Mouse (Mus musculus): Measurements from ENCODE around the gene Ccdc85a.

DNA sequence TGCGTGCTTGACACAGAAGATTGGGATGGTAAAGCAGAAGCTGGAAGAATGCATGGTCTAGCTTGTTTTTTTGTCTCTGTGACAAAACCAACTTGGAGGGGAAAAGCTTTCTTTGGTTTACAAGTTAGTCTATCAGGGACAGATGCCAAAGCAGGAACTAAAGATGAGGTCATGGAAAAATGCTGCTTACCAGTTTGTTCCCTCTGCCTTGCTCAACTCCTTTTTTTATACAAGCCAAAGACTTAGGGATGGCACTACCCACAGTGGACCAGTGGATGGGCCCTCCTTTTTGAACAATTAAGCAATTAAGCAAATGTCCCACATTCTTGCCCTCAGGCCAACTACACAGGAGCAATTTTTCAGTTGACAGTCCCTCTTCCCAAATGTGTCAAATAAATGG lies 42.8 kb downstream of the Ccdc85a start:
- TF ChIP-seq CTCF (IDR thresholded peaks at IDR 0.05; ENCODE audit: low read depth, low read length) (no peak), POLR2A (IDR thresholded peaks at IDR 0.05; ENCODE audit: extremely low read depth, insufficient read depth, low read length) (no peak)
